Mouse (Mus musculus) gastrocnemius, postnatal 36 days (tissue): Measurements from ENCODE around the gene Pcx. TPM values are rescaled to one million over a fixed set of nuclear protein-coding genes. Genes with fewer than 3 reads are reported as not detected.

Source experiments
- DNase-seq, 2 experiments: peaks; one replicate each; pipeline ENCODE4 v3.0.0; 2022
- intact Hi-C: fragments of 180-260 bp; cut with DNase I; formaldehyde crosslinking; loops from one replicate; pipeline ENCODE4 v1.15.1; 2025
- total RNA-seq, 2 experiments: library from RNA; stranded (reverse); gene quantifications; 2 replicates each; pipeline ENCODE4 v1.2.3; 2021

Pcx gene
- total RNA-seq, 2 experiments from 2014 or later, result 62.5 to 63.4 TPM

DNA sequence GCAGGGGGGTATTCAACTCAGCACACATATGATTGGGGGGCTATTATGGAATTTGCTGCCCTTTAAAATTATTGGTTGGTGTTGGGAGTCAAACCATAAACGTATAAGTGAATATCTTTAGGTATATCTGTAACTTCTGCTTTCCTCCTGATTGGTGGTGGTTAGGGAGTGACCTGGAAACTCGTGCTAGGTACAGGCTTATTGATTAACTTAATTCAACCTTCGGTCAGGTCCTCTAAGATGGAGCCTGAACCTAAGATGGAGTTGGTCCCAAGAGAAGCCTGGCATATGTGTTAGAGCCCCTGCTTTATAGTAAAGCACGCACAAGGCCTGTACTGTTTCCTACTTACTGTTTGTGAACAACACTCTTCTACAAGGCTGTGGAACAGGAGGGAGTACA lies 34.8 kb downstream of the Pcx start:
- DNase-seq, result no peak
- intact Hi-C loops, result no loop called here

DNA sequence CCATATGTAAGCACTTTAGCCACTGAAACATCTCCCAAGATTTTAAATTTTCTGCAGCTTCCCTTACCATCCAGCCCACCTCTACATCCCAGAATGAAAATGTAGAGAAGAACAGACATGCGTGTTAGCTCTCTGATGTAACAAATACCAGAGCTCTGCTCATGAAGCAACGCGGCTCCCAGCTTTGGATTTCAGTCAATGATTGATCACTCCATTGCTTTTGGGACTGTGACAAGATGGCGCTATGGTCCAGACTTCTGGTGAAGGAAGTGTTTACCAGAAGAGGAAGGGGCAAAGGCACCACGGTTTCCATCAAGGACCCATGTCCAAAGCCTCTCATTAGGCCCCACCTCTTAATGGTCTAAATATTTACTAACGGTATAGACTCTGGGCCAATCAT lies 35.6 kb downstream of the Pcx start:
- intact Hi-C loops, result no loop called here
- no peak for DNase-seq

DNA sequence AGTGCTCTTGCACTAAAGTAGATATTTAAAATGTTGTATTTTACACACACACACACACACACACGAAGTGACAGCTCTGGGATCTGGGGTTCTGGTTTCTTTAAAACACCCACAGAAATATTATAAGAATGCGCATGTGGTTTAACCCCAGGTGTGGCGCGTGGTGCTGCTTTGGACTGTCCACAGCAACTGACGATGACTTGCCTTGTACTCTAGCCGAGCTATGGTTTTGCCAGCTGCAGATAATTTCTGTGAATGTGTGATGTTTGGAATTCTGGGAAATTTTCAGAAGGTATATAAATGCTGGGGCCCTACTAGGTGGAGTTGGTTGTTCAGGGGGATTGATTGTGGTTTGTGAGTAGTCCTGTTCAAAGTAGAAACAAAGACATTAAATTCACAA lies 37.5 kb downstream of the Pcx start:
- intact Hi-C loops, result no loop called here
- DNase-seq, result no peak

DNA sequence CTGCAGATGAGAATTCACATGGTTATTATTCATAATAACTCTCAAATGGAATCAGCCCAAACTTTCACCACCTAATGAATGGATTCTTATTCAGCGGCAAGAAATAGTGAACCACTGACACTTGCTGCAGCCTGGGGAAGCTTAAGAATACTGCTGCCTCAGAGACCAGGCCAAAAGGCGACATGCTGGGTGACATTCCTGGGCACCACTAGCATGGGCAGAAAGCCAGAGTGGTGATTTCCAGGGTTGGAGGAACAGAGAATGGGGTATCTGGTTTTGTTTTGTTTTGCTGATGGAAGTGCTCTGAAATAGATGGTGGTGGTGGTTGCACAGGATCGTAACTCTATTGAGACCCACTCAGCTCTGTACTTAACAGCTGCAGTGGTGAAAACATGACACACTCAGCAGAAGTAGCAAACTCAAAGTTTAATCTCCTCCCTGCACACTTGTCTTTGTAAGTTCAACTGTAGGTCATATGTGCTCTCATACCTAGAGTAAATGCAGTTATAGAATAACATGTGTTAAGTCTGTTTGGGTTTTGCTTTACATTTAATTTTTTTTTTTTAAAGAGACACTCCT lies 38.1 kb downstream of the Pcx start:
- intact Hi-C loops, result no loop called here
- no peak for DNase-seq

DNA sequence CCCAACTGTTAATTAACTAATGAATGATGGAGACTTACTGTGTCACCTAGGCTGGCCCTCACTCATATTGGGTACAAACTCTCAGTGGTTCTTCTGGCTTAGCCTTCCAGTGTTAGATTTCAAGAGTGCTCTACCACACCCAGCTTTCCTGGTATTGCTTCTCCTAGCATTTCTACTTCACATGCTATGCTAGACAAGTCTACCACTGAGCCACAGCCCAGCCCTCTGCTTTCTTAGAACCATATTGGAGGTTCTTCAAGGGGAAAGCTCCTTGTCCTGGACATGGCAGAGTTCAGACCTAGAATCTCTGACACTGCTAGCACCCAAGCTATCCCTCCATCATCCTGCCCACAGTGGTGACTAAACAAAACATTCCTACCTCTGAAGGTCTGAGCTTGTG lies 44.0 kb downstream of the Pcx start:
- intact Hi-C loops, result no loop called here
- DNase-seq, result no peak

DNA sequence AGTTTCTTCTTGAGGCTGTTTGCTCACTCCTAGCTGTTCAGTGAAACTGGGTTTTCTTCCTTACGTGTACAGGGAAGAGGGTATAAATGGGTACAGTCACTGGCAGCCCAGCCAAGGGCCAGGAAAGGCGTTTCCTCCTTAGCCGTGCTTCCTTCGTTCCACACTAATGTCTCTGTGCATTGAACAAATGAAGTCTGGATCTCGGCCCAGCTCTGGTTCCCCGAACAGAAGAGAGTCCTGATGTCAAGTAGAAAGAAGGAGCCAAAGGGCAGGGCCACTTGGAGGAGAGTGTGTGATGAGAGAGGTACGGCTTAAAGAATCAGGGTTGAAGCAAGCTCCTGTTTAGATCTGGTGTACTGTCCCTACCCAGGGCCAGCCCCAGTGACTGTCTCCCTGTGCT lies 44.8 kb downstream of the Pcx start:
- DNase-seq, result no peak
- intact Hi-C loops, result no loop called here

DNA sequence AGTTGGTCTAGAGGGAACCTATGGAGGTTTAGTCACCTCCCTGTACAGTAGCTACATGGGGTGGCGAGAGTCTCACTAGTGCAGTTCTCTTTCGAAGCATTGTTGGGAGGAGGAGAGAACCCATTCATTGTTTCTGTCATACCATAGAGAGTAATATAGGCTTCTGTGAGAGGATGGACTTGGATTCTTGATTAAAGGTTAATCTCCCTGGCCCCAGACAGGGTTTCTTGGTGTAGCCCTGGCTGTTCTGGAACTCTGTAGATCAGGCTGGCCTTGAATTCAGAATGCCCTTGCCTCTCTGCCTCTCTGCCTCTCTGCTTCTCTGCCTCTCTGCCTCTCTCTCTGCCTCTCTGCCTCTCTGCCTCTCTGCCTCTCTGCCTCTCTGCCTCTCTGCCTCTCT lies 46.5 kb downstream of the Pcx start:
- intact Hi-C loops, result no loop called here
- no peak for DNase-seq

DNA sequence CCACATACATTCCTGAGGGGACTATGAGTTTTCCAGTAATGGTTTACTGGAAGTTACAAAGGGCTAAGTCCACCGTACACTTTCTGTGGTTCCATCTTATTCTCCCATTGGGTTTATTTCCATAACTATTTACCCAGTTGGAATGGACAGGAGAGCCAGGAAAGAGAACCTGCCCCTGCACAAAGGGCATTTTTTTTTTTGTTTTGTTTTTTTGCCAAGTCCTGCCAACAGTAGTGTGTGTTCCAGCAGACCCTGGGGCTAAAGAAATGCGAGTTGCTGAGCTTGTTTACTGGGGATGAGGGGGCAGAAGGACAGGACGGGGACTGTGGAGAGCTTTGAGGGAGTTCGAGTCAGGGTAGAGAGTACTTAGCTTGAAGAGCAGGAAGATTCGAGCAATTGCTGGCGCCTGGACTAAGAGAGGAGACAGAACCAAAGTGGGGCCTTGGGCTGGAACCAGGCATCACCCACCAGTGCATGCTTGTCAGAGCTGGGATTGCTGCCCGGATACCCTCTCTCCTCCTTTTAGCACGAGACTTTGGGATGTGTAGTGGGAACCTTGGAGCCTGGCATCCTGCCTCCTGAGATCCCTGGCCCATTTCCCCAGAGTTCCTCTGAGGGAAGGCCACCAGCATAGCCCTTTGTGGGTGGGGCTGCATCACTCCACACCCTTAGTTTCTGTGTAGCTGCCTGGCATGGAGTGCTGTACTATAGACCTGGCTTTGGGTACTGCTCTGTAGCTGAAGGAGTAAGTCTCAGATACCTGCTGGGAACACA lies 47.7 kb downstream of the Pcx start:
- DNase-seq, result no peak
- intact Hi-C loops, result no loop called here

DNA sequence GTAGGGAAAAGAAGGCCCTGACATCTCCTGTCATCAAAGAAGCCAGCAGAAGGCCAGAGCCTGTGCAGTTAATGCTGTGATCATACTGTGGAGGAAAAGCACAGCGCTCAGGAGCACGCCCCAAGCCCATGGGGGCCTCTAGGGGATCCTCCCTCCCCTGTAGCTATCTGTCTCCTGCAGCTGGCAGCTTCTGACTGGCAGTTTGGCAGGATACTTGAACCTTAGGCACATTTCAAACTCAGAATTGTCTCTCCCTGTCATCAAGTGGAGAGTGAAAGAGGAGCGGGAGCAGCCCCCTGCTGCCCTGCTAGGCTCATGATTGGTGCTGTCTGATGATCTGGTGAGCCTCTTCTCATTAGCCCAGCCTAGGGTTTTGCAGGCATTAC lies 48.3 kb downstream of the Pcx start:
- intact Hi-C loops, result no loop called here
- no peak for DNase-seq

DNA sequence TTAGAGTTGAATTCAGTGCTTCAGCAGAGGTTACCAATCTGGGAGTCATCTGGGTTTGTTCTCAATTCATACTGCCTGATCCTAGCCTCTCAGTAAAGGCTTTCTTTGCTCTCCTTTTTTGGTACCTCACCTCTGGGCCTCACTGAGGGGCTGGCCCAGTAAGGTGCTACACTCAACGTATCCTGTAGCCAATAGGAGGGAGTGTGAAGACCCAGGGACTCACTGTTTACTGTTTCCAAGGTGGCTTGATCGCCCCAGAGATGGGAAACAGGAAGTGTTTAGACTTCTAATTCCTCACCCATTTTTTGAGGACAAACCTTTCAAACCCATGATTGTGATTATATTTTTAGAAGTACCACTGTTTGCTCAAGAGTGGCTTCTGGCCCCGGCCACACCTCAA lies 48.7 kb downstream of the Pcx start:
- no peak for DNase-seq
- intact Hi-C loops, result no loop called here

DNA sequence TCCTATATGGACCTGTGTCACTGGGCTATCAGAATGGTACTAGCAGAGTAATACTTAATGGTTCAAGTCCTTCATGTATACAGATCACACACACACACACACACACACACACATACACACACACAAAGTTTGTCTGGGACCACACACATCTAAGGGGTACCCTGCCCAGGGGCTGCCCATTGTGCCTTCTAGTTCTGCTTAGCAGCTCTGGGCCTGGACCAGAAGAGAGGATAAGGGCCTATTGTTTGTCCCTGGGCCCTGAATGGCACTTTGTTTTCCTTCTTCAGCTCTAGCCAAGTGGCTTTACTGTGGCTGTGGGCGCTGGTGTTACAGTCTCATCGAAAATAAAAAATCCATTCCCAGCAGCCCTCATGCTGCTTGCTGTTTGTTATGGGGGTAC lies 49.3 kb downstream of the Pcx start:
- intact Hi-C loops, result no loop called here
- DNase-seq, result no peak

DNA sequence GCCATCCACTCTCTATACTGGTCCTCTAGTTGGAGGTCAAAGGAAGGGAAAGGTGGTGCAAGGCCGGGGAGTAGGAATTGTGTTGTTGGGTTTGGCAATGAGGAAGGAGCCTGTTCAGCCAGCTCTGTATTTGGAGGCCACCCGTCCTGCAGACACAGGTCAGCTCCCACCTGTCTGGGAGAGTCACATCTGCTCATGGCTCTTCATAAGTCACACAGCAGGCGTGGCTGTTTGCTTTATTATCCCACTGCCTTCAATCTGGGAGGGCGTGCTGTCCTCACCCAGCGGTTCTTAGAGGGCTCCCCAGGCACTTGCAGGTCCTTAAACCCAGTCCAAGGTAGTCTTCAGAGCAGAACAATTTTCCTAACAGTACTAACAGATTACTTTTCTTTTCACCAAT lies 49.9 kb downstream of the Pcx start:
- intact Hi-C loops, result no loop called here

DNA sequence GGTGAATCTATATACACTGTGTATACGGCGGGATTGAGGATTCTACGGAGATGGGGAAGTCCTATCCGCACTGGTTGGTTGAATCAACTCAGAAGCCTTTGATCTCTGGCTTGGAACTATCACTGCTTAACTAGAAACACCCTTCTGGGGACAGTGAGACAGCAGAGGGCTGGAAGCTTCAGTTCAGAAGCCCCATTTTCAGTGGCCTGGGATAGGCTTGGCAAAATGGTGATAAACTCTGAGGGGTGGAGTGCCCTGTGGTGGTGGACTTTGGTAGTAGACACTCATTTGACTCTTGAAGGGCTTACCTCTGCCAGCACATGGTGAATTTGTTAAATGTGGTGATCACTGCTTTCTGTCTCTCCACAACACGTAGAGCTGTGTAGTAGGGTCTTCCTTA lies 55.4 kb downstream of the Pcx start:
- no peak for DNase-seq
- intact Hi-C loops, result no loop called here

More for the DNA sequence above, 49.9 kb downstream of the Pcx start:
- DNase-seq, result no peak

DNA sequence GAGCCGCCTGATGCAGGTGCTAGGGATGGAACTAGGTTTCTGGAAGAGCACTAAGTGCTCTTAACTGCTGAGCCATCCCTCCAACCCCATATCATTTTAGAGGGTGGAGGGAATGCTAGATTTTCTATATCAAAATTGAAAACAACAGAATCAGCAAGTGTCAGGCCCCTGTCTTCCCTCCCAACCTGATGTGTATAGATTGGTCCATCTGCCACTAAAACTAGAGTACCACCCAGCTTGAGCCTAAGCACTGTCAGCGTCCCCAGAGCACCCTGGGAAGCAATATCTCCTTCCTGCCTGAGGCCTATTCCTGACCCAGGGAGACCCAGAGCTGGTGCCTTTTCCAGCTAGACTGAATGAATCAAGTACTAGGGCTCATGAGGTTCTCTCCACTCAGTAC lies 56.6 kb downstream of the Pcx start:
- DNase-seq, result no peak
- intact Hi-C loops, result no loop called here

DNA sequence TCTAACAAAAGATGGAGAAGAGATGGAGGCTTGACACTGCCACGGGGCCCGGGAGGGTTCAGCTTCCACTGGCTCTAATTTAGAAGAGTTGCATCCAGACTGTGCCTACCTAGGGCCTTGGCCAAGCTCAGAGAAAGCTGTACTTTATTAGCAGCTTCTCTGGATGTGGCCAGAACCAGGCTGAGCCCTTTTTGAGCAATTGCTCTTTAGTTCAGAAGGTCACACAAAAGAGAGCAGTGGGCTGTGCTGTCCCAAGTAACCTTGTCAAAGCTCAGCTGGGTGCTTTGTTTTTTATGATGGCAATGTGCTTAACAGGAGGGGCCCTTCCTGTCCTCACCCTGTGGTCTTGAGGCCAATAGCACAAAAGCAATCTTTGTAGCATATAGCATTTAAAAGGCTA lies 57.4 kb downstream of the Pcx start:
- no peak for DNase-seq
- intact Hi-C loops, result no loop called here

DNA sequence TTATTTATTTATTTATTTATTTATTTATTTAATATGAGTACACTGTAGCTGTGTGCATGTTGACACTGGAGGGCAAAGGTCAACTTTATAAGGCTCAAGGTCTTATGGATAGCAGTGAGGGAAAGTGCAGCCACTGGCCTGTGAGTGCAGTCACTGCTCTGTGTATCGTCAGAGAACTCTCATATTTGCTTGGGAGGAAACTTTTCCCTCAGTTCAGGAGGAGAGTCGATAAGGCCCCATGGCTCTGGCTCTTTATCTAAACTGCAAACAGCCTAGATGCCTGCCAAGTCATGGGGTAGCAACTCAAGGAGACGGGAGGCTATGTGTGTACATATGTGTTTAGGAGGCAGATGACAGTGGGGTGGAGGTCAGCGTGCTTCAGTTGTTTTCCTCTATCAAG lies 58.6 kb downstream of the Pcx start:
- intact Hi-C loops, result no loop called here
- DNase-seq, result no peak

DNA sequence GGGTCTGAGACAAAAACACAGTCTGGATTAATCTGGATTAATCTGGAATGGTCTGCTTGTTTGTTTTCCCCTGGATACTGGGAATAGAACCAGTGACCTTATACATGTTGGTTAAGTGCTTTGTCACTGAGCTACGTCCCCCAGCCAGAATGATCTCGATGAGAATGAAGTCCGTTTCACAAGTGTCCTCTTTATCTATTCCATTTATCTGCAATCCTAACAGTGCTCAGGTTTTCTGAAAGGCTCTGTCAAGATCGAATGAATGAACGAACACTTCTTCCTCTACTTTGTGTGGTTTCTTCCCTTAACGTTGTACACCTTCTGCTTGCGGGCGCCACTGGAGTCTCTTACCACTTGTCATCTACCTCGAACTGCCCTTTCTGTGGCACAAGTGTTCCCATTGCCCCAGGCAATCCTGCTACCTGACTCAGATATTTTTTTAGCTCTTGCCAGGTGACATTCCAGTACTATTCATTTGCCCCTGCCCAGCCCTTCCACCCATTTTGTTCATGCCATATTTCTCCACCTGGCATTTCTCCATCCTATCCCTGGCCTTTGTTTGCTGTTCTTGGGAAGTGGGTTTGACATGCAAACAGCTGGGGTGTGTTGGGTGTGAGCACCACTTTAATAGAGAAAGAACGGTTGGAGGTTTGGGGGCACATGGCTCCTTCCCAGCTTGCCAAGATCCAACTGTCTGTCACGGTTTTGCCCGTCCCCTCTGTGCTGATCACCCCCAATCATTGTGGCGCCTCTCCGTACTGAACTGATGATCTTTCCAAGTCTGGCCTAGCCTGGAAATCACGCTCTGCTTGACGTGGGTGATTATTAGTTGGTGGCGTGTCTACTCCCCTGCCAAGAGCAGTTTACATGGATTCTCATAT lies 59.3 kb downstream of the Pcx start:
- intact Hi-C loops, result no loop called here
- no peak for DNase-seq

DNA sequence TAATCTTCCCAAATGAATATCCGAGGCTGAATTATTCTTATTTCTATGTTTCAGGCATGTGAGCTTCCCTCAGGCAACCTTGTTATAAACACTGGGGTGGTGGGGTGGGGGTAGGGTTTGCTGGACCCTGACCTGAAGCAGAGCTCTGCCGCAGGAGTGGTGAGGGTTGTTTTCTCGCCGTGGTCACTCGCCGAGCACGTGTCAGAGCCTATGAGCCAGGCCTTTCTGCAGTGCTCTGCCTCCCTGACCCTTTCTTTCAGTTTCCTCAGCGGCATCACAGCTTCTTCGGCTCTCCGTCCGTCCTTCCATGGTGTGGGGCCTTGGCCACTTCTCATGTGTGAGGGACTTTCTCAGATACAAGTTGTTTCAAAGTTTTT lies 60.0 kb downstream of the Pcx start:
- intact Hi-C loops, result no loop called here
- DNase-seq, result no peak

DNA sequence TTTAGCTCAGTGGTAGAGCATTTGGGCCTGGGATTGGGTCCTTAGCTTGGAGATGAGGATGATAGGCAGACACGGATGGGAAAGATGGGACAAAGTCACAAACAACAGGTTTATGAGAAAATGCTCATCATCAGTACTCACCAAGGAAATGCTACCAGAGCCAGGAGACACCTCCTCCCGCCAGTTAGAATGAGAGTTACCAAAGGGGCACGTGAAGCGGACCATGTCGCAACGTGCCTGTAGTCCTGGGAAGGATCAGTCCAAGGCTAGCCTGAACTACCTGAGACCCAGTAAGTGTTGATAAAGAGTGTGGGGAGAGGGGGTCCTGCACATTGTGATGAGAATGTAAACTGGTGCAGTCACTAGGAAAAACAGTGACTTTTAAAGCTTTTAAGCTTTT lies 60.5 kb downstream of the Pcx start:
- intact Hi-C loops, result no loop called here
- no peak for DNase-seq

DNA sequence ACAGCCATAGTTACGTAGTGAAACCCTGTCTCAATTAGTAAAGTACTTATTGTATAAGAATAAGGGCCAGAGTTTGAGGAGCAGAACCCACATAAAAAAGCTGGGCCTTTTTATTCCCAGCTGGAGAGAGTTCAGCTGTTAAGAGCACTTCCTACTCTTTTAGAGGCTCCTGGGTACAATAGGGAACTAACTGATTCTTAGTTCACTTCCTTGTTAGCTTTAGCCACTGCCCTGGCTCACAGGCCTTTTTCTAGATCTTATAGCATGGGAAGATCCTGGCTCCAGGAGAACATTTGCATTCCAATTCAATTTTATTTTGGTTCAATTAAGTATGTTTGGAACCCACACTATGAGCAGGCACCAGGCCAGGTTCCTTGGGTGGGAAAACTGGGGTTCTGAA lies 61.4 kb downstream of the Pcx start:
- intact Hi-C loops, result no loop called here
- DNase-seq, result no peak

DNA sequence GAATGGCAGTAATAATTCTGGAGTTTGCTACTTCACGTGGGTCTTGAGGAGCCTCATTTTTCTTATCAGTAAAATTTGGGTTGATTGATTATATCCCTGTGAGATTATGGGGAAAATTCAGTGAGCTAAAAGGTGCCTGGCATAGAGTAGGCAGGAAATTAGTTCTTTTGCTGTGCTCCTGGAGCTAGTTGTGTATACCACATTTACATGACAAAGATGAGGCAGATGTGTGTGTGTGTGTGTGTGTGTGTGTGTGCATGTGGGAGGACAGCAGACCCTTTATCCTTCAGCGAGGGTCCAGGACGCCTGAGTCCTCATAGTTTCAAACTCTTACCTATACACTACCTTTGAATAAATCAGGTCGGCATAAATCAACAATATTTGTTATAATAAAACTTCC lies 61.8 kb downstream of the Pcx start:
- intact Hi-C loops, result no loop called here
- DNase-seq, result no peak

DNA sequence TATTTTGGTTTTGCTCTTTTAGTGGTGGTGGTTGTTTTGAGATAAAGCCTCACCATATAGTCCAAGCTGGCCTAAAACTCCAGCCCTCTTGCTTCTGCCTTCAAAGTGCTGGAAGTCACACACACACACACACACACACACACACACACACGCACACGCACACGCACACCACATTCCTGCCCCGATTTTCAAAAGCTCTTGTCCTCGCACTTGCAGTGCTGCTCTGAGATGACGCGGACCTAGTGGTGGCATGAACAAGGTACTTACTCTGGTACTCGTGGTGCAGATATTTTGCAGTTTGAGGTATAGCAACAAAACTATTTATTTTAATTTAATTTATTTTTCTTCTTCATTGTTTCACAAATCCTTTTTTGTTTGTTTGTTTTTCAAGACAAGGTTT lies 62.2 kb downstream of the Pcx start:
- DNase-seq, result no peak
- intact Hi-C loops, result no loop called here
